Mouse (Mus musculus): ENCODE measurements around the gene Itm2c. TPM values are rescaled to one million over a fixed set of nuclear protein-coding genes. Genes with fewer than 3 reads are reported as not detected.
A peak's percentile ranks its signal among the peaks of the same experiment; 100 is the strongest.

Gene Itm2c
- polyA plus RNA-seq, 1 experiment from 2014 or later, result 124 TPM

GRCm38 (mm10) chr1:85908754-85909590 is 14.9 kb downstream of the Itm2c start:
- Histone ChIP-seq H3K27me3 (ENCODE audit: control insufficient read depth, insufficient read depth, low read length) (no peaks in the 10 kb centered on the region), H3K4me2 (replicated peaks) (no peak overlapping the region), H3K9me3 (ENCODE audit: control insufficient read depth, low read length) (no peaks in the 10 kb centered on the region), H3K4me3 (replicated peaks; ENCODE audit: low read length) (no peak overlapping the region), H3K27ac (no peak overlapping the region), H3K9ac (no peak overlapping the region), H3K36me3 (replicated peaks; ENCODE audit: control insufficient read depth, insufficient read depth) (peaks cover 47% of the 10 kb centered on the region), H3K4me1 (replicated peaks; ENCODE audit: control insufficient read depth, insufficient read depth, low read length) (no peaks in the 10 kb centered on the region)
- WGBS, result 72% methylated on average over 13 of the region's 13 CpGs
- ATAC-seq (ENCODE audit: low FRiP score) (no peak), DNase-seq (ENCODE audit: low spot score) (no peak)

- WGBS, result 95% methylated on average over 7 of the region's 7 CpGs
- Histone ChIP-seq H3K4me2 (replicated peaks) (no peak overlapping the region), H3K4me3 (replicated peaks; ENCODE audit: low read length) (no peak overlapping the region), H3K36me3 (replicated peaks; ENCODE audit: control insufficient read depth, insufficient read depth) (peaks cover 5% of the 10 kb centered on the region), H3K27me3 (ENCODE audit: control insufficient read depth, insufficient read depth, low read length) (no peaks in the 10 kb centered on the region), H3K9me3 (ENCODE audit: control insufficient read depth, low read length) (no peaks in the 10 kb centered on the region), H3K4me1 (replicated peaks; ENCODE audit: control insufficient read depth, insufficient read depth, low read length) (peaks cover 17% of the 10 kb centered on the region), H3K27ac (no peak overlapping the region), H3K9ac (no peak overlapping the region)
- ATAC-seq (ENCODE audit: low FRiP score), result no peak
- DNase-seq (ENCODE audit: low spot score), result no peak
Measured at GRCm38 (mm10) chr1:85913078-85913755, 19.1 kb downstream of the Itm2c start.

GRCm38 (mm10) chr1:85915890-85916289 is 21.8 kb downstream of the Itm2c start:
- Histone ChIP-seq H3K4me2 (replicated peaks) (no peak overlapping the region), H3K27ac (peak overlapping the region; percentile 94), H3K27me3 (ENCODE audit: control insufficient read depth, insufficient read depth, low read length) (no peaks in the 10 kb centered on the region), H3K9me3 (ENCODE audit: control insufficient read depth, low read length) (no peaks in the 10 kb centered on the region), H3K4me1 (replicated peaks; ENCODE audit: control insufficient read depth, insufficient read depth, low read length) (peaks cover 17% of the 10 kb centered on the region), H3K4me3 (replicated peaks; ENCODE audit: low read length) (no peak overlapping the region), H3K9ac (no peak overlapping the region), H3K36me3 (replicated peaks; ENCODE audit: control insufficient read depth, insufficient read depth) (no peaks in the 10 kb centered on the region)
- DNase-seq (ENCODE audit: low spot score) (no peak), ATAC-seq (ENCODE audit: low FRiP score) (no peak)

- Histone ChIP-seq H3K4me3 (replicated peaks; ENCODE audit: low read length) (no peak overlapping the region), H3K9ac (peak overlapping the region; percentile 42; the same call in 1 of the 2 replicates), H3K9me3 (ENCODE audit: control insufficient read depth, low read length) (no peaks in the 10 kb centered on the region), H3K4me1 (replicated peaks; ENCODE audit: control insufficient read depth, insufficient read depth, low read length) (peaks cover 17% of the 10 kb centered on the region), H3K4me2 (replicated peaks) (peak overlapping the region; percentile 25), H3K27ac (peak overlapping the region; percentile 94), H3K27me3 (ENCODE audit: control insufficient read depth, insufficient read depth, low read length) (no peaks in the 10 kb centered on the region), H3K36me3 (replicated peaks; ENCODE audit: control insufficient read depth, insufficient read depth) (no peaks in the 10 kb centered on the region)
- WGBS, result 6% methylated on average over 4 of the region's 4 CpGs
- DNase-seq (ENCODE audit: low spot score) (peak; percentile 82), ATAC-seq (ENCODE audit: low FRiP score) (peak; percentile 89)
Measured at GRCm38 (mm10) chr1:85916830-85917450, 22.9 kb downstream of the Itm2c start.

GRCm38 (mm10) chr1:85919621-85920020 is 25.5 kb downstream of the Itm2c start:
- Histone ChIP-seq H3K9me3 (ENCODE audit: control insufficient read depth, low read length) (no peaks in the 10 kb centered on the region), H3K27ac (no peak overlapping the region), H3K36me3 (replicated peaks; ENCODE audit: control insufficient read depth, insufficient read depth) (no peaks in the 10 kb centered on the region), H3K27me3 (ENCODE audit: control insufficient read depth, insufficient read depth, low read length) (no peaks in the 10 kb centered on the region), H3K4me1 (replicated peaks; ENCODE audit: control insufficient read depth, insufficient read depth, low read length) (peaks cover 26% of the 10 kb centered on the region), H3K4me3 (replicated peaks; ENCODE audit: low read length) (no peak overlapping the region), H3K4me2 (replicated peaks) (no peak overlapping the region), H3K9ac (no peak overlapping the region)
- DNase-seq (ENCODE audit: low spot score), result no peak
- ATAC-seq (ENCODE audit: low FRiP score), result no peak
- 82% methylated on average over 7 of the region's 7 CpGs for WGBS

- Histone ChIP-seq H3K4me1 (replicated peaks; ENCODE audit: control insufficient read depth, insufficient read depth, low read length) (peaks cover 20% of the 10 kb centered on the region), H3K27me3 (ENCODE audit: control insufficient read depth, insufficient read depth, low read length) (no peaks in the 10 kb centered on the region), H3K9ac (no peak overlapping the region), H3K36me3 (replicated peaks; ENCODE audit: control insufficient read depth, insufficient read depth) (no peaks in the 10 kb centered on the region), H3K4me2 (replicated peaks) (no peak overlapping the region), H3K4me3 (replicated peaks; ENCODE audit: low read length) (no peak overlapping the region), H3K9me3 (ENCODE audit: control insufficient read depth, low read length) (no peaks in the 10 kb centered on the region), H3K27ac (peak overlapping the region; percentile 60; the same call in 1 of the 2 replicates)
- ATAC-seq (ENCODE audit: low FRiP score), result no peak; the same call in 1 of the 2 replicates
- WGBS, result 68% methylated on average over 7 of the region's 7 CpGs
- no peak for DNase-seq (ENCODE audit: low spot score)
Measured at GRCm38 (mm10) chr1:85921725-85922124, 27.6 kb downstream of the Itm2c start.

GRCm38 (mm10) chr1:85922127-85922864 is 28.2 kb downstream of the Itm2c start:
- Histone ChIP-seq H3K36me3 (replicated peaks; ENCODE audit: control insufficient read depth, insufficient read depth) (no peaks in the 10 kb centered on the region), H3K4me3 (replicated peaks; ENCODE audit: low read length) (no peak overlapping the region), H3K9me3 (ENCODE audit: control insufficient read depth, low read length) (no peaks in the 10 kb centered on the region), H3K4me1 (replicated peaks; ENCODE audit: control insufficient read depth, insufficient read depth, low read length) (peaks cover 15% of the 10 kb centered on the region), H3K4me2 (replicated peaks) (no peak overlapping the region), H3K9ac (no peak overlapping the region), H3K27ac (peak overlapping the region; percentile 60), H3K27me3 (ENCODE audit: control insufficient read depth, insufficient read depth, low read length) (no peaks in the 10 kb centered on the region)
- ATAC-seq (ENCODE audit: low FRiP score), result peak; percentile 61; the same call in 1 of the 2 replicates
- no peak for DNase-seq (ENCODE audit: low spot score)
- 55% methylated on average over 7 of the region's 7 CpGs for WGBS

GRCm38 (mm10) chr1:85922865-85923211 is 28.8 kb downstream of the Itm2c start:
- Histone ChIP-seq H3K4me2 (replicated peaks) (no peak overlapping the region), H3K27ac (peak overlapping the region; percentile 60), H3K27me3 (ENCODE audit: control insufficient read depth, insufficient read depth, low read length) (no peaks in the 10 kb centered on the region), H3K4me1 (replicated peaks; ENCODE audit: control insufficient read depth, insufficient read depth, low read length) (peaks cover 14% of the 10 kb centered on the region), H3K9ac (no peak overlapping the region), H3K4me3 (replicated peaks; ENCODE audit: low read length) (no peak overlapping the region), H3K36me3 (replicated peaks; ENCODE audit: control insufficient read depth, insufficient read depth) (no peaks in the 10 kb centered on the region), H3K9me3 (ENCODE audit: control insufficient read depth, low read length) (no peaks in the 10 kb centered on the region)
- DNase-seq (ENCODE audit: low spot score) (no peak), ATAC-seq (ENCODE audit: low FRiP score) (no peak)
- 74% methylated on average over 5 of the region's 5 CpGs for WGBS

- H3K4me3 ChIP-seq (replicated peaks; ENCODE audit: low read length), result no peak overlapping the region
- 86% methylated on average over 5 of the region's 5 CpGs for WGBS
- ATAC-seq (ENCODE audit: low FRiP score) (no peak), DNase-seq (ENCODE audit: low spot score) (no peak)
- peaks cover 29% of the 10 kb centered on the region for H3K4me1 ChIP-seq (replicated peaks; ENCODE audit: control insufficient read depth, insufficient read depth, low read length)
- H3K4me2 ChIP-seq (replicated peaks), result no peak overlapping the region
- no peaks in the 10 kb centered on the region for H3K27me3 ChIP-seq (ENCODE audit: control insufficient read depth, insufficient read depth, low read length)
- no peak overlapping the region for H3K9ac ChIP-seq
- H3K27ac ChIP-seq, result no peak overlapping the region
- H3K36me3 ChIP-seq (replicated peaks; ENCODE audit: control insufficient read depth, insufficient read depth), result no peaks in the 10 kb centered on the region
- H3K9me3 ChIP-seq (ENCODE audit: control insufficient read depth, low read length), result no peaks in the 10 kb centered on the region
Measured at GRCm38 (mm10) chr1:85925183-85925582, 31.1 kb downstream of the Itm2c start.

Measured in hindbrain, embryonic 14.5 days (tissue).